In genomic region chr2:91900431-91900830, GRCm38 (mm10) we compare ENCODE assay signal across 22 mouse cellular contexts. TPM values are rescaled to one million over a fixed set of nuclear protein-coding genes. Genes with fewer than 3 reads are reported as not detected.
"Had no signal": no experiment of that assay in that cellular context is flagged by ENCODE, and none has a peak within 500 bp of the region (broad histone marks: within the 10 kb centered on the region; RNA-seq: fewer than 3 reads in every experiment).

No protein-coding gene starts in this region.

- H3K4me1 ChIP-seq: stomach, embryonic 15.5 days had no signal

- H3K9ac ChIP-seq: neural tube, embryonic 13.5 days; neural tube, embryonic 15.5 days; stomach, embryonic 15.5 days had no signal

- H3K27me3 ChIP-seq: neural tube, embryonic 13.5 days; neural tube, embryonic 15.5 days; stomach, embryonic 15.5 days had no signal

- H3K9me3 ChIP-seq: neural tube, embryonic 13.5 days; neural tube, embryonic 15.5 days; stomach, embryonic 15.5 days had no signal

- DNase-seq: retina, postnatal 1 day; right cerebral cortex, adult 18-20 months; right cerebral cortex, postnatal 14 days; right cerebral cortex, postnatal 25 days; right cerebral cortex, postnatal 4 days; spleen, adult 18-20 months; thymus, adult 18-20 months; thymus, adult 2 months; thymus, postnatal 14 days; thymus, postnatal 25 days; thymus, postnatal 36 days; thymus, postnatal 4 days had no signal

- H3K27ac ChIP-seq: neural tube, embryonic 13.5 days; neural tube, embryonic 15.5 days; stomach, embryonic 15.5 days; stomach, postnatal 0 days had no signal

- H3K4me2 ChIP-seq: neural tube, embryonic 13.5 days; neural tube, embryonic 15.5 days; stomach, embryonic 15.5 days had no signal

- H3K4me3 ChIP-seq: neural tube, embryonic 13.5 days; neural tube, embryonic 15.5 days; stomach, embryonic 15.5 days had no signal

RNA-seq across cellular contexts. Expression of gene Chrm4, which starts 26.6 kb away (rescaled TPM):
- total RNA-seq: neutrophil, adult 5-6 weeks had no signal
- polyA plus RNA-seq: stomach, embryonic 14.5 days had no signal

RNA-seq across cellular contexts. Expression of gene Gm9821, which starts 45.1 kb away (rescaled TPM):
- polyA plus RNA-seq: small intestine, adult 2 months; spleen, adult 2 months; testis, adult 2 months; urinary bladder, adult 2 months had no signal
